Mouse (Mus musculus) heart, postnatal 14 days (tissue): Measurements from ENCODE around the gene Dram1. TPM values are rescaled to one million over a fixed set of nuclear protein-coding genes. Genes with fewer than 3 reads are reported as not detected.
A peak's percentile ranks its signal among the peaks of the same experiment; 100 is the strongest.

Experiments
- DNase-seq, 2 experiments: peaks; one replicate each; pipeline ENCODE4 v3.0.0; 2021 to 2022
- intact Hi-C: fragments of 180-260 bp; cut with DNase I; formaldehyde crosslinking; loops from one replicate; pipeline ENCODE4 v1.15.1; 2025
- total RNA-seq, 2 experiments: library from RNA; stranded (reverse); gene quantifications; 2 replicates each; pipeline ENCODE4 v1.2.3; 2021

Gene Dram1
- total RNA-seq, 2 experiments from 2014 or later: 3.8 to 3.9 TPM

DNA sequence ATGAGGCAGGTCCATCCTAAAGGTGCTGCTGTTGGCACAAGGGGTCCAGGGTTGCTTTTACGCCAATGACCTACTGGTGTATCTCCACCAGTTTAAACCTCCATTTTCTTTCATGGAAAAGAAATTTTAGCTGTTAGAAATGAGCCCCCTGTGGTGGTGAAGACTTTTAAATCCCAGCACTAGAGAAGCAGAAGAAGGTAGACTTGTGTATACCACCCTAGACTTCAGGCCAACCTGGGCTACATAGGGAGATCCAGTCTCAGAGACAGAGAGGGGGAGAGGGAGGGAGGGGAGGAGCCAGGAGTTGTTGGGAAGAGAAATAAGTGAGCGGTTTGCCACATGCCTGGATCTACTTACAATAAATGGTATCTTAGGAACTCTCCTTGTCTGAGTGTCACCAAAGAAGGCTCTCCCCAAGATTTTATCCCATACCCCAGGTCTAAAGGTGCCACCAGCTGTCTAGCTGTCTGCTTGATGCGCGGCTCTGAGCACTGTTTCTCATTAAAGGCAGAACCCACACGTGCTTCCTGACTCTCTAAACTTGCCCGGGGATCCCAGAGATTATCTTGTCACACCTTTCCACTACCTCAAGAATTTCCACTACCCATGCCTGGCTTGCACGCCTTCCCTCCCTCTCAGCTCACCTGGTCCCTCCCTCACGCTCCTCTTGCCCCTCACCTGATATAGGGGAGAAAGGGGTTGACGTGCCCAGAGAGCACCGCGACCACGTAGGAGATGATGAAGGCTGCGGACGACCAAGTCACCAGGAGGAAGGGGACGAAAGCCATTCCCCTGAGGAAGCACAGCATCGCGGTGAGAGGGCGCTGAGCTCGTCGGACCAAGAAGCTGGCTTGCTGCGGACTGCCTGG is 22.5 kb downstream of the Dram1 start:
- no peak for DNase-seq
- intact Hi-C loops: no loop called here

DNA sequence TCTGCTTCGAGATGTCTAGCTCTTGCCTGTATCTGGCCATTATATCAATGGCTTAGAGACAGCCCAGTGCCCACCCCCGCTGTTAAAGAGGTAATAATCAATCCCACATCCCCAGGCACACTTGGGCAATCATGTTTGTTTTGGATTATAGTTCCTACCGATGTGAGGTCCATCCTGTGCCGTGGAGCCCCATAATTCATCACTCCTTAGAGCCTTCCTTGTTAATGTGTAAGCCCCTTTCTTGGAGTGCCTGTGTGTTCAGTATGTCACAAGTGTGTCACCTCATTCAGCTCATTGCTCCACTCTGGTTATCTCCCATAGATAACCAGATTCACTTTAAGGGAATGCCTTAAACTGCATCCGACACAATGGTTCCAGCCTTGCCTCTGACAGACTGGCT is 24.3 kb downstream of the Dram1 start:
- intact Hi-C loops: no loop called here
- no peak for DNase-seq

DNA sequence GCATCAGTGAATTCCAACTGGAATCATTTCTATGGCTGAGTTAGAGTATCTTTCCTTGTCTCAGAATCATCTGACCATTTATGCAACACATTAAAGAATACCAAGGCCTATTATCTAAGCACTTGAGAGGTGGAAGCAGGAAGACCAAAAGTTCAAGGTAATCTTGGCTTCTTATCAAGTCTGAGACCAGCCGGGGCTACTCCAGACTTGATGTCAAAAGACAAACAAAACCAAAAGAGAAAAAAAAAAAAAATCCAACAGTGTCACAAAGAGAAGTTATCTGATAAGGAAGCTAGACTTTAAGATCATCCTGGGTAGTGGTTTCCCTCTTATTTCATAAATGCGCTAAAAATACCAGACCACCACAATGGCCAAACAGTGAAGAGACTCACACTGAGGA is 26.3 kb downstream of the Dram1 start:
- intact Hi-C loops: no loop called here
- no peak for DNase-seq

DNA sequence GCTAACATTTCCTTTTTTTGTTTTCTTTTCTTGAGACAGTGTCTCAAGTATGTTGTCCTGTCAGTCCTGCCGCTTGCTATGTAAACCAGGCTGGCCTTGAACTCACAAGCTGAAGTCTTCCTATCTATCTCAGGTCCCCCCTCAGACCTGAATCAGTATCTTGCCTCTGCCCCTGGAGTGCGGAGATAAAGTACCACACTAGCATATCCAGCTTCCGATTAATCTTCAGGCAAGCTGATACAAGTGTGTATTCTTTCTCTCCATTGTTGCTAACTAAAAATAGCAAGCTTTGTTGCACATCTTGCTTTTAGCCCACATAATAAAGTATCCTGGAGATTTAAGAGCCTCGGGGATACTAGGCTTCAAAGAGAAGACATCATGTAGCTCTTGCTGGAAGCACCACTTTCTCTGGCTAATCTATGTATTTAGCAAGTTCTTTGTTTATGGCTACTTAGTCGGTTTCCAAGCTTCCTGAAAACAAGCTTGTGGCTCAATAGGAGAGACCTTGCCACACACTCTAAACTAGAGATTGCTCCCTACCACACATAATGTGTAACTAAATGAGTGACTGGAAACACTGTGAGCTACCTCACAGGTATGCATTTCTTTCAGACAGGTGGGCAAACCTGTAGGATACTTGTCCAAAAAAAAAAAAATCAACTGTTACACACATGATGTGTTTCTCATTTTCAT is 27.3 kb downstream of the Dram1 start:
- intact Hi-C loops: no loop called here
- no peak for DNase-seq

DNA sequence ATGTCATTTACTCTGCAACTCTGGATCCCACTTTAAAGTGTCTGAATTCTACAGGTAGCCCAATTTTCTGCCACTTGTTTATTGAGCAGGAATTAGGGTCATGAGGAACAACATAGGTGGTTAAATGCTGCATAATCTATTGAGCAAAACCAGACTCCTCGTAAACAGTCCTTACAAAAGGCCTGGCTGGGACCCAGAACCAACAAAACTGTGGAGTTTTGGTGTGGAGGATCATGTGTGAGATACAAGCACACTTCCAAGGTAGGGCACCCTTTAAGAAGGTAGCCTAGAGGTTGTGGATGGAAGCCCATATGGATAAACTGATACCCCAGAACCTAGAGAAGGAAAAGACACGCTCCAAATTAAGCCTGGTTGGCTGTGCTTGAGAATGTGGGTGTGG is 28.2 kb downstream of the Dram1 start:
- no peak for DNase-seq
- intact Hi-C loops: no loop called here

DNA sequence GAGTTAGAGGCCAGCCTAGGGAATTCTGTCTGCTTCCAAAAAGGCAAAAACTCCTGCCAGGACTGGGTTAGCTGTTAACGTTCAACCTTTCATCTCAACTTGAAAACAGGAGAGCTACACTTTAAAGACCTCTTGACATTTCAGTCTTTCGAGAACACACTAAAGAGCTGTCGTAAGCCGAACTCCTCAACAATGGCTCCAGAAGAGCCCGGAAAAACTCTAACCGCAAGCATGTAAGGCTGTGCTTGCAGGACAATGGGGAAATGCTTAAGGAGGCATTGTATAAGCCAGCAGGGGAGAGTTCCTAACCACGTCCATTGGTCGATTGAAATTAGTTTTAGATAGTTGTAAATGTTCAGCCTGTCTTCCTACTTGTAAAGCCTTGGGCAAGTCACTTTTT is 29.1 kb downstream of the Dram1 start:
- no peak for DNase-seq
- intact Hi-C loops: no loop called here

DNA sequence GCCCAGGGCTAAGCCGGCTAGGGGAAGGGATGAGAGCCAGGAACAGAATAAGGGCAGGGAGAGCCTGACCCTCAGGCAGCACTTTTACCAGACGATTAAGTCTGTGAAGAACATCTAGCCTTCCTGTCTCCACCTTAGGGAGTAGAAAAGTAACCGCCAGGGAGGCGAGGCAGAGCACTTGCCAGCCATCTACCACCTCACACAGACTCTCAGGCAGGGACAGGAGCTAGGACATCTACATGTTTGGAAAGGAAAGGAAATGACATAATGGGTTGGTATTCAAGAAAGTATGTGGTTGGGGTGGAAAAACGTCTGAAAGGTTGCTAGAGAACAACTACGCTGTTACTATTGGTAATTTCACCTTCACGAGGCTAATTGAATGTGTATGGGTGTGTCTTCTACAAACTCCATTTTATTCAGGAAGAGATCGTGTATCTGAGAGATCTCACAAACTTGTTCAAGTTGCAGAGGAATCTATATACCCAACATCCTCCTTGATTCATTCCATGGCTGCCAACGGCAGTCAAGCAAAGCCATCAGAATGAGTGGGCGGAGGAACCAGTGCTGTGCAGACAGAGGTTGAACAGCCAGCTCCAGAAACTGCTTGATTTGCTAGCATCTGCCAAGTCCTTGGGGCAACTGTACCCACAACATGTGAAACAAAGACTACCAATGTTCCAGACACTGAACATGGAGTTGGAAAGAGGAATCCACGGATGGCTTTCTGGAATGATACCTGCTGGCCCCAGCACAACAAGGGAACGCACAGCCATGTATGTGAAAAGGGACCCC is 32.2 kb downstream of the Dram1 start:
- DNase-seq: no peak
- intact Hi-C loops: no loop called here

DNA sequence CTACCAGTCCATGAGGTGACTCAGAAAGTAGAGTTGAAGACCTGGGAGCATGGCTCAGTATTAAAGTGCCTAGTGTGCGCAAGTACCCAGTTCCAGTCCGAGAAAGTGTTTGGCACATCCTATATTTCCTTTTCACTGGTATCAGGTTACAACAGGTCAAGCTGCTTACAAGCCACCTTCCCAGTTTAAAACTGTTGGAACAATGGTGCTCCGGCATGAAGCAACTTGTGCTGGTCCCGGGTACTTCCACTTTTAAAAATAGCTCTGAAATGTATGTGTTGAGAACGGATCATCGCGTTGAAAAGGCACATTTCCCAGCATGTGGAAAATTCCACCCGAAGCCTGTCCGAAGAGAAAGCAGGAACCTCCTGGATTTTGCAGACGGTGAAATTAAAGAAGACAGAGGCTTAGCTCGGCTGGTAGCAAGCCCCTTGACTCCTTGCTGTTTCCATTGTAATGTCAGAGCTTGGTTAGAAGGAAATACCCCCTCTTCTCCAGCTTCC is 32.9 kb downstream of the Dram1 start:
- intact Hi-C loops: no loop called here
- DNase-seq: no peak

DNA sequence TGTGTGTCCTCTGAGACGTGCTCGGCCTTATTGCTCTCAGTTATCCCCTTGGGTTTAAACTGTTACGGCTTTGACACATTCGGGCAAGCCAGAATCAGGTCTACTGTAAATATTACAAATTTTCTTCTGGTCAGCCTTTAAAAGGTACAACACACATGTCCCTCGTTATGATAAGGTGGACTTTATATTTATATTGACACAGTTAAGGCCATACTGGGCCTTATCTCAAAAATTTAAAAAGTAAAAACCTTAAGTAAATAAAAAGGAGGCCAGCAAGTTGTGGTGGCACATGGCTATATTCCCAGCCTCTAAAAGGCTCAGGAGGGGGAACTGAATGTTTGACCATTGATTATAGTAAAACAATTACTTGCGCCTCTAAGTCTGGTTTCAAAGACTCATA is 37.5 kb downstream of the Dram1 start:
- DNase-seq: no peak
- intact Hi-C loops: no loop called here

DNA sequence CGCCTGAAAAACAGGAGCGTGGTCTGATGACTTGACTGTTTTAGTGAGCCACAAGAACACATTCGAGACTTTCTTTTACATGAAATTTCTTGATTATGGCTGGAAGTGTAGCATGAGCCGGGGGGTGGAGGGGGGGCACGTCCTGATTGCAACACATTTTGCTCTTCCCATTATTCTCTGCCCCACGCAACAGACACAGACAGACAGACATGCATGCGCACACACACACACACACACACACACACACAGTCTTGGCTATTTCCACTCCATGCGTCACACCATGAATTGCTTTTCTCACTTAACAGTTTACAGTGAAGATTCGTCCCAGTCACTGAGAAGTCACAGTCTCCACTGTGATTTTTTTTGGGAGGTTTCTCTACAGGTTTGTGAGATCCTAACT is 38.2 kb downstream of the Dram1 start:
- no peak for DNase-seq
- intact Hi-C loops: no loop called here

DNA sequence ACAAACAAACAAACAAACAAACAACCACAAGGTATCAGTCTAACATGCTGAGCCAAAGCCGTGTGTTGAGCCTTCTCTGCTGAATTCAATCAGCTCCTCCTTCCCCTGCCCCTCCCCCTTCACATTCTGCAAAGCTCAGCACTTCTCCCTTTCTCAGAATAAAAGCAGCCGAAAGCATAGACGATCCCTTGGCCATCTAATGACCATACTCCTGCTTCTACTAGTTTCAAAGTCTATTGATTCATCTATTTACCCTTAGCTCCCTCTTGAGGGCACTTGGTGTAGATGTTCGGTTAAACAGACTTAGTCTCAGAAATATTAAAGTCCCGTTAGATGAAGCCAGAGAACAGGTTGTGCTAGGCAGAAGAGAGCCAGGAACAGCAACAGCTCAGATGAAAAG is 48.2 kb downstream of the Dram1 start:
- intact Hi-C loops: no loop called here
- DNase-seq: no peak

DNA sequence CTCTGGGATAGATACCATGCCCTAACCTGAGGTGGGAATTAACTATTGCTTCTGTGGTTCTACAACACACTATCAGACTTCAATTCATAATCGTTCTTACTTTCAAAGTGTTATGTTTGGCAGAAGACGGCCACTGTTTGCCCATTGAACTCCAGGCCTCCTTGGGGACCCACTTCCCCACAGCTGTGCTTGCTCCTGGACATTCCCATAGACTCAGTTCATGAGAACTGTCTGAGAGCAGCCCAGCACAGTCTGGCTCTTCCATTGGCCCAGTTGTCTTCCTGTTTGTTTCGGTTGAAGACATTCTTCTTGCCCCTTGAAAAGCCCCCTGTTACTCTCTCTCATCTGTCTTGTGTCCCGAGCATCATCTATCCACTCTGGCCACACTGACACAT is 50.8 kb downstream of the Dram1 start:
- intact Hi-C loops: loop anchor here (5.0 to 10.0 kb wide), 5 partner anchors 163 to 1301 kb away; partner anchors contain the start of gene Igf1
- no peak for DNase-seq

DNA sequence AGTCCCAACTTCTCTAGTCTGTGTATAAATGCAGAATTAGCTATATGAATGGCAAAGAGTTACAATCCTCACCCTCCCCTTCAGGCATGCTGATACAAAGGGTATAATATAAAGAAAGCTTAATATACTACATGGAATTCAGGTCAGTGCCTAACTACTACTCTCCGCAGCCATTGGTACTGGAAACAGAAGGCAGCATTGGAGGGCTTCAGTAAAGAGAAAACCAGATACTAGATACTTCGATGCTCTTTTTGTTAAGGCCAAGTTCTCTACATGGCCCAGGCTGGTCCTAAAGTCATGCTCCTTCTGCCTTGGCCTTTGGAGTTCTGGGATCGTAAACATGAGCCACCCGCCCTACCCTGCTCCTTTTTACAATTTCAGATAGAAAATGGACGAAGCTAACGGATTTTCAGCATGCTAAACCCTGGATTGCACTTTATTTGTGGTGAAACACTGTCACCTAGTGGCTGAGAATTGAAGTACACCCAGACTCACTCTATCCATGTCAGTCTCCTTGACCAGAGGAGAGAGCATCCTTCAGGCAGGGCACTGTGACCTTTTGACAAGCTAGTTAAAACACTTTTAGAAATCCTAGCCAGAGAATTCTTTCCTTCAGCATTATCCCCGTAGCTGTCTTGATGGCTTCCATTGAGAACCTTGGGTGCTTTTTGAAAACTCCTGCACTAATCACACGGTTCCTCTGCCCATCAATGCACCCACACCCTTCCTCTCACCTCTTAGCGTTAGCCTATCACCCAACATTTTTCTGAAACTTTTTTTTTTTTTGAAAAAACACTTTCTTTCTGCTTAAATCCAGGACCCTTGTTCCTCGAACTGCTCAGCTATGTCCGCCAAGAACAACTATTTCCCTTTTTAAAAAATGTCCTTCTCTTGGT is 51.5 kb downstream of the Dram1 start:
- intact Hi-C loops: loop anchor here (2.0 to 10.0 kb wide), 7 partner anchors 163 to 1300 kb away; partner anchors contain the start of gene Igf1
- DNase-seq: peak; percentile 79 to 88

DNA sequence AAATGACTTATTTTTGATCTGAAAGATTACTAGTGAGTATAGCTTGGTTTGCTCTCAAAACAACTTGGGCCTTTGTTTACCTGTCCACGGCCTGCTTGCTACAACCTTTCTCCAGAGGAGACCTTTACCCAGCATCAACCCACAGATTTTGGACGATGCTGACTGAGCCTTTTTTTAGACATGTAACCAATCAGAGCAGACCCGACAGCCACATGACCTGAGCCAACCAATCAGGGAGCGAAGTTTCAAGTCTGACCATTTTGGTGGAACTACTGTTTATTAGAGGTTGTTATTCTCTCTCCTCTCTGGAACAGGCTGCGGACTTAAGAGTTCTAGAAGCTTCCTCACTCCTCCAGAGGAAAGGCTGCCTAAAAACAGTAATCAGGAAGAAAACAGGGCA is 57.1 kb downstream of the Dram1 start:
- DNase-seq: no peak
- intact Hi-C loops: loop anchor here (10.0 kb wide), 2 partner anchors 157 to 347 kb away; no protein-coding TSS in a partner anchor

DNA sequence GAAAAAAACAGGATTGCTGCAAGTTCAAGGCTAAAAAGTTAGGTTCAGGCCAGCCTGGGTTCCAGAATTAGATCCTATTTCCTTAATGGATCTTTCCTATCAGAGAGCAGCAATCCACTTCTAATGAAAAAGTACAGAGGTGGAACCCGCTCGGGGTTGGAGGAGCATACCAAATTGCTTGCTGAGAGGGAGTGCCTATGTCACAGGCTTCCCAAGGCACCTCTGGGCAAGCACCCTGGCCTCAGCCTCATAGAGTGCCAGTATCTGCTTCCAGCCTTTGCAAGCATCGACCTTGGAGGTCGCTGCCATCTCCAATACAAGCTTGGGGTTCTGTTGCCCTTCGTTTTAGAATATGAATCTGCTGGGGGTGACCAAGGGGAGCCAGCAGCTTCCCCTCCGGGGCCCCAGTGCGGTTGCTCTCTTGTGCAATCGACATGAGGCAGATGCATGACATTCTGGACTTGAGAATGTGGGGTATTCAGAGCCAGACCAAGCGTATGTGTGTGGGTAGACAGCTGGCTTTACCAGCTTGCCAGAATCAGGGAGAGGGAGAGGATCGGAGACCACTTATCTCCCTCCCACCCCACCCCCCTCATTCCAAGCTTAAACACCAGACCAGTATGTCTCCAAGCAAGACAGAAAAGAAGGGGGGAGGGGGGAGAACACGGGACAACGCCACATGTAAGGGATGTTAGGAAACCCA is 58.0 kb downstream of the Dram1 start:
- DNase-seq: peak; percentile 21 to 26
- intact Hi-C loops: loop anchor here (10.0 kb wide), 2 partner anchors 156 to 346 kb away; no protein-coding TSS in a partner anchor

DNA sequence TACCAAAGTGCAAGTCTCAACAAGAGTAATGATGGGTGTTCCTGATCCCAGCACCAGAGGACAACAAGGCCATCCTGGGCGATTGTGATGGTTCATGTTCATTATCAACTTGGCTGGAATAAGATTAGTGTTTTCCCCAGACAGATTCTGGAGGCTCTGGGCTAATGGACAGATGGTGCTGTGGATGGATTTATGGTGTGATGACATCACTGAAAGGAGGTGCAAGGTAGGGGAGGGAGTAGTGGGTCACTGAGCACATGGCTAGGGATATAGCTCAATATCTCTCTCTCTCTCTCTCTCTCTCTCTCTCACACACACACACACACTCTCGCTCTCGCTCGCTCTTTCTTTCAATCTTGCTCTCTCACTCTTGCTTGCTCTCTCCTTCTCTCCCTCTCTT is 60.7 kb downstream of the Dram1 start:
- no peak for DNase-seq
- intact Hi-C loops: no loop called here

DNA sequence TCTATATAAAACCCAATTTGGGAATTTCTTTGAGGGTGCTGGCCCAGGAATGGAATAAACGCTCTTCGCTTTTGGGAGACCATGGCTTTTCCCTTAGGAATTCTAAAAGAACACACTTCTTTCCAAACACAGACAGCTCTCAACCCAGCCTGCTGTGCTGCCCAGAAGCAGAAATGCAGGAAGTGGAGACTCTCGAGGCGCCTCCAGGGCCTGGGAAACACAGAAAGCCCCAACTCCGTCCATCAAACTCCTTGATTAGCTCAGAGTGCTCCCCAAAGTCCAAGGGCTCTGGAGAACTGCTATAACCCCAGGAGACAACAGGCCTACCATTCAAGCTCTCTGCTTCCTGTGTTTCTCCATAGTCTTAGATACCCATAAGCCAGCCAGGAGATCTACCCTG is 61.7 kb downstream of the Dram1 start:
- no peak for DNase-seq

DNA sequence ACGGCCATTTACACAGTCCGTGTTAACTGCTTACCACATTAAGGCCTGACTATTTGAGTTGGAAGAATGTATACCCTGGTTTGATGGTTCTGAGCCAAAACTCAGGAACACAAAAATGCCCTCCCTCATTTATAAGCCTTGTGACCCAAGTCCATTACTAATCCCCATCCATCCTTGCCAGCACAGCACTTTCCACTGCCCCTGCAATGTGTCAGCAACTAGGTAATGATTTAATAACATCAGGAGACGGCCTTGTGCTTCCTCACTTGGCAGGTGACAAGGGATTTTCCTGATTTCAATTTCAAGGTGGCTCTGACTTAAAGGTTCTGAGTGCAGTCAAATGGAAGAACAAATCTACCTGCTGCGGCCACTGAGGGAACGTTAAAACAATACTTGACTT is 64.0 kb downstream of the Dram1 start:
- intact Hi-C loops: no loop called here
- no peak for DNase-seq

More for the DNA sequence above, 61.7 kb downstream of the Dram1 start:
- intact Hi-C loops: no loop called here

DNA sequence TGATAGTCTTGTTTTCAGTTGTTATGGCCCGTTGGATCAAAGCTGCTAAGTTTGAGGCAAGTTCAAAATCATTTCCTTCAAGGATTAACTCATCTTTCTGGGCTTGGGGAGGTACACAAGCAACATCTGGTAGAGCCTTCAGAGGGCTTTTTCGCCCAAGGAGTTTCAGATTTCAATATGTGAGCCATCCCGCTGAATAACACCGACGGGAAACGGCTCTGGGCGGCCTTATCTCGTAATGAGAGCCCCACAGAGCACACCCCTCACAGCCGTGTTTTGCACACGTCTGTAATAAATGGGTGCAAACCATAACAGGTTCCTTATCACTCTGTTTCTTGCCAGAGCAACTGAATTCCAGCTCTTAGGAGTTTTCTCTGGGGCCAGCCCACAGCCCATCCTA is 69.0 kb downstream of the Dram1 start:
- DNase-seq: no peak

More for the DNA sequence above, 69.0 kb downstream of the Dram1 start:
- intact Hi-C loops: loop anchor here (5.0 kb wide), 1 partner anchor 453 kb away; the partner anchor contains the start of gene Igf1
